Mouse (Mus musculus): ENCODE measurements at regions not wholly inside any gene's neighbourhood (a gene's known extent, or its start where the extent isn't known, plus 50 kb on each side); places are given as distances from the start of the nearest gene placed in this dataset.

- H3K4me3 ChIP-seq (ENCODE audit: low read depth, low read length): no peak overlapping the region
- no peaks in the 10 kb centered on the region for H3K27me3 ChIP-seq (ENCODE audit: control insufficient read depth, insufficient read depth, low read length)
- ATAC-seq (ENCODE audit: low read depth): peak; percentile 85; the same call in 1 of the 2 replicates
- no peaks in the 10 kb centered on the region for H3K4me1 ChIP-seq (ENCODE audit: control insufficient read depth, insufficient read depth, low read length)
- H3K36me3 ChIP-seq (ENCODE audit: control insufficient read depth, insufficient read depth, low read length): no peaks in the 10 kb centered on the region
- 11% methylated on average over 2 of the region's 2 CpGs for WGBS
- H3K9me3 ChIP-seq (ENCODE audit: control insufficient read depth, low read length): no peaks in the 10 kb centered on the region
- H3K4me2 ChIP-seq (ENCODE audit: low read depth, low read length): no peak overlapping the region
- no peak overlapping the region for H3K9ac ChIP-seq (replicated peaks; ENCODE audit: low read depth, low read length)
- no peak overlapping the region for H3K27ac ChIP-seq (ENCODE audit: low read depth, low read length)
Measured at GRCm38 (mm10) chr12:64550915-64551570, 76.6 kb upstream of the Fscb start.

GRCm38 (mm10) chr12:64541111-64541510 is 66.6 kb upstream of the Fscb start:
- H3K27me3 ChIP-seq (ENCODE audit: control insufficient read depth, insufficient read depth, low read length): no peaks in the 10 kb centered on the region
- 85% methylated on average over 3 of the region's 3 CpGs for WGBS
- no peaks in the 10 kb centered on the region for H3K36me3 ChIP-seq (ENCODE audit: control insufficient read depth, insufficient read depth, low read length)
- H3K9me3 ChIP-seq (ENCODE audit: control insufficient read depth, low read length): no peaks in the 10 kb centered on the region
- no peak overlapping the region for H3K4me3 ChIP-seq (ENCODE audit: low read depth, low read length)
- no peak overlapping the region for H3K4me2 ChIP-seq (ENCODE audit: low read depth, low read length)
- H3K9ac ChIP-seq (replicated peaks; ENCODE audit: low read depth, low read length): no peak overlapping the region
- ATAC-seq (ENCODE audit: low read depth): no peak
- H3K4me1 ChIP-seq (ENCODE audit: control insufficient read depth, insufficient read depth, low read length): no peaks in the 10 kb centered on the region
- H3K27ac ChIP-seq (ENCODE audit: low read depth, low read length): no peak overlapping the region

Measured in neural tube, embryonic 14.5 days (tissue).